Mouse (Mus musculus): Measurements from ENCODE around the gene T. TPM values are rescaled to one million over a fixed set of nuclear protein-coding genes. Genes with fewer than 3 reads are reported as not detected.
A peak's percentile ranks its signal among the peaks of the same experiment; 100 is the strongest.

The T gene
- polyA plus RNA-seq, 1 experiment = 0.15 TPM

DNA sequence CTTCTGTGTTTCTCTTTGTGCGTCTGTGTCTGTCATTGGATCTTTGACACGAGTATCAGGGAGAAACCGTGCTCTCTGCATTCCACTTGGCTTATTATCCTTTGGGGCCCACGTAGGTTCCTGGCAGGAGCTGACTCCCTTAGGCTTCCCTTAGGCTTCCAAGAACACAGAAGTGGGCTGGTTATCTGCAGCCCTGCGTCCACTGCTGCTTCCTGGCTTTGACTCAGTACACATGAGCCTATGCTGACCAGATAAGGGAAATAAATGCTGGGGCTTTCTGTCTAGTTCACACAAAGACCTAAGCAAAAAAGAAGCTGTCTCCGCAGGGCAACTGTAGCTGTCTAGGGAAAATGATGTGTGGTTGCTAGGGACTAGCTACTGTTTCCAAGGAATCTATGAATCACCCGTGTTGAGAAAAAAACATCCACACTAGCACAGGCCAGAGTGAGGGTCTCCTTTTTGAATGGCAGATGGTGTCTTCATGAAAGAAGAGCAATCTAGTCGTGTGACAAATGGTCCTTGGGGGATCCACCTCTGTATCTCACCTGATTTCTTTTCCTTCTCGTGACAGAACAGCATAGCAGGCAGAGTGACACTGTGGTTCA, 22.7 kb downstream of the T start:
- 25% methylated on average over 9 of the region's 9 CpGs for WGBS
- H3K27ac ChIP-seq (ENCODE audit: insufficient read depth, low read length) = no peak overlapping the region
- H3K4me1 ChIP-seq (ENCODE audit: control insufficient read depth, insufficient read depth, low read length) = no peaks in the 10 kb centered on the region
- no peak for DNase-seq
- H3K4me3 ChIP-seq (replicated peaks; ENCODE audit: insufficient read depth, low read depth, low read length) = no peak overlapping the region
- TF ChIP-seq CTCF (IDR thresholded peaks at IDR 0.05; ENCODE audit: borderline replicate concordance, insufficient read depth, low read depth, low read length) (no peak), POLR2A (IDR thresholded peaks at IDR 0.05; ENCODE audit: borderline replicate concordance, insufficient read depth, low read length) (no peak)
- 0 out of 2 replicates have a peak, but pooled peaks cover 1% of the 10 kb centered on the region for H3K27me3 ChIP-seq (ENCODE audit: control insufficient read depth, insufficient read depth, low read length)

DNA sequence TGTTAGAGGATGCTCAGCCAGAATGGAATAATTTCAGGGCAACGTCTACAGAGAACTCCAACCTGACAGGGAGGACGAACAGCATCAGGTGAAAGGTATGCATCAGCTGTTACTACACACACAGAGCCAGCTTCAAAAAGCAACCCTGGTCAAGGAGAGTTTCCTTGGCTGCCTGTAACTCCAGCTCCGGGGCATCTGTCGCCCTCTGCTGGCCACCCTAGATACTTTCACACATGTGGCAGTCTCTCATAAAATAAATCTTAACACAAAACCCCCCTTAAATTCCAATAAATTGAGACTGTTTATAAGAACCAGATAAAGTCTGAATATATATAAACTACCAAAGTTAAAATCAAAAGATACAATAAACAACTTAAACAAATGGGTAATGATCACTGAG, 27.3 kb downstream of the T start:
- TF ChIP-seq CTCF (IDR thresholded peaks at IDR 0.05; ENCODE audit: borderline replicate concordance, insufficient read depth, low read depth, low read length) (peak; percentile 65; the same call in 1 of the 2 replicates), POLR2A (IDR thresholded peaks at IDR 0.05; ENCODE audit: borderline replicate concordance, insufficient read depth, low read length) (no peak)
- H3K4me3 ChIP-seq (replicated peaks; ENCODE audit: insufficient read depth, low read depth, low read length) = no peak overlapping the region
- H3K27ac ChIP-seq (ENCODE audit: insufficient read depth, low read length) = no peak overlapping the region
- peak; percentile 37 to 55 for DNase-seq
- H3K27me3 ChIP-seq (ENCODE audit: control insufficient read depth, insufficient read depth, low read length) = 0 out of 2 replicates have a peak, but pooled peaks cover 1% of the 10 kb centered on the region
- no peaks in the 10 kb centered on the region for H3K4me1 ChIP-seq (ENCODE audit: control insufficient read depth, insufficient read depth, low read length)
- WGBS = 3% methylated on average over 4 of the region's 4 CpGs

GRCm38 (mm10) chr17:8463482-8464128, 29.4 kb downstream of the T start:
- Histone ChIP-seq H3K27me3 (ENCODE audit: control insufficient read depth, insufficient read depth, low read length) (no peaks in the 10 kb centered on the region), H3K4me1 (ENCODE audit: control insufficient read depth, insufficient read depth, low read length) (no peaks in the 10 kb centered on the region), H3K4me3 (replicated peaks; ENCODE audit: insufficient read depth, low read depth, low read length) (no peak overlapping the region), H3K27ac (ENCODE audit: insufficient read depth, low read length) (no peak overlapping the region)
- WGBS = 25% methylated on average over 9 of the region's 9 CpGs
- DNase-seq = peak; percentile 66 to 75
- TF ChIP-seq POLR2A (IDR thresholded peaks at IDR 0.05; ENCODE audit: borderline replicate concordance, insufficient read depth, low read length) = no peak
- TF ChIP-seq CTCF (IDR thresholded peaks at IDR 0.05; ENCODE audit: borderline replicate concordance, insufficient read depth, low read depth, low read length) = peak; percentile 95

DNA sequence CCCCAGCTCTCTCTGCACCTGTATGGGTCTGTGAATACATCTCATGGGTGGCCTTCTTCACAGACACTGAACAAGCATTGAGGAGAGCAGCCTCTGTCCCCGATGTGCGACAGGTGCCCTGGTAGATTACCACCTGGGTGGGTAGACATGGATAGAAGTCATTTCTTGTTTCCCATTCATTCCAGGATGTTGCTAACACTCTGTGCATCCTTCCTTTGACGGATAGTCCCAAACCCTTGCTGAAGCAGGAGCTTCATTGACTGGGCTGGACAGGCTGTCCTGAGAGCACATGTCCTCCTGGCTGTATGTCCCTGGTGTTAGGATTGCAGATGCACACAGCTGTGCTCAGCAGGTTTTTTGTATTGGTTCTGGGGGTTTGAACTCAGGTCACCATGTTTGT, 33.5 kb downstream of the T start:
- 88% methylated on average over 3 of the region's 3 CpGs for WGBS
- no peak for TF ChIP-seq CTCF (IDR thresholded peaks at IDR 0.05; ENCODE audit: borderline replicate concordance, insufficient read depth, low read depth, low read length)
- no peak for TF ChIP-seq POLR2A (IDR thresholded peaks at IDR 0.05; ENCODE audit: borderline replicate concordance, insufficient read depth, low read length)
- DNase-seq = no peak
- H3K27me3 ChIP-seq (ENCODE audit: control insufficient read depth, insufficient read depth, low read length) = no peaks in the 10 kb centered on the region
- no peaks in the 10 kb centered on the region for H3K4me1 ChIP-seq (ENCODE audit: control insufficient read depth, insufficient read depth, low read length)
- H3K4me3 ChIP-seq (replicated peaks; ENCODE audit: insufficient read depth, low read depth, low read length) = no peak overlapping the region
- no peak overlapping the region for H3K27ac ChIP-seq (ENCODE audit: insufficient read depth, low read length)

DNA sequence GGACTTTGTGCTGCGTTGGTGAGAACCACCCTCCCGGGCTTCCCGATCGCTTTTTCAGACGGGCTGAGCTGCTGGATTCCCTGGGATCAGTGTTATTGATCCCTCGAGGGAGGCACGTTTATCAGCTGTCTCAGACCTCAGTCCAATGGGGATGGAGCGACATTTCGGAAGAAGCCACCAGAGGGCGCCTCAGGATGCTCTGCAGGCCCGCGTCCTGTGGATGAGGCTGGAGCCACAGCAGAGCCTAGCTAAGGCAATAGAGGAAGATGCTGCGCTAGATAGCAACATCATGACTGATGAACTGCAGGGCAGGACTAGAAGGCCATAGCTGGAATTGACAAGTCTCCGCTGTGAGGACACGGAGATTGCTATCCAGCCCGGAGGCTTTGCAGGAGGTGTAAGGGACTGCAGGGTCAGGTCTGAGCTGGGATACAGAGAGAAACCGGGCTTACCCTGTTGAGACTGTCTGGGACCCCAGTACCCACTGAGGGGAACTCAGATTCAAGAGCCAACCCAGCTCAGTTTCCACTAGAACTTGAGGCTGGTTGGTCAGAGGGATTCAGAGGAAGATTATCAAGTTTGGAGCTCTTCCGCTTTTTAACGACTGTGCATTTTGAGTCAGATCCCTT, 34.6 kb downstream of the T start:
- Histone ChIP-seq H3K27ac (ENCODE audit: insufficient read depth, low read length) (no peak overlapping the region), H3K4me1 (ENCODE audit: control insufficient read depth, insufficient read depth, low read length) (no peaks in the 10 kb centered on the region), H3K4me3 (replicated peaks; ENCODE audit: insufficient read depth, low read depth, low read length) (no peak overlapping the region), H3K27me3 (ENCODE audit: control insufficient read depth, insufficient read depth, low read length) (no peaks in the 10 kb centered on the region)
- WGBS = 16% methylated on average over 19 of the region's 19 CpGs
- DNase-seq = peak; percentile 86 to 95
- no peak for TF ChIP-seq POLR2A (IDR thresholded peaks at IDR 0.05; ENCODE audit: borderline replicate concordance, insufficient read depth, low read length)
- peak; percentile 95 for TF ChIP-seq CTCF (IDR thresholded peaks at IDR 0.05; ENCODE audit: borderline replicate concordance, insufficient read depth, low read depth, low read length)

GRCm38 (mm10) chr17:8478554-8478953, 44.3 kb downstream of the T start:
- H3K4me3 ChIP-seq (replicated peaks; ENCODE audit: insufficient read depth, low read depth, low read length) = no peak overlapping the region
- H3K27ac ChIP-seq (ENCODE audit: insufficient read depth, low read length) = no peak overlapping the region
- no peaks in the 10 kb centered on the region for H3K4me1 ChIP-seq (ENCODE audit: control insufficient read depth, insufficient read depth, low read length)
- DNase-seq = no peak
- TF ChIP-seq CTCF (IDR thresholded peaks at IDR 0.05; ENCODE audit: borderline replicate concordance, insufficient read depth, low read depth, low read length) (no peak), POLR2A (IDR thresholded peaks at IDR 0.05; ENCODE audit: borderline replicate concordance, insufficient read depth, low read length) (no peak)
- WGBS = 86% methylated on average over 3 of the region's 3 CpGs
- H3K27me3 ChIP-seq (ENCODE audit: control insufficient read depth, insufficient read depth, low read length) = no peaks in the 10 kb centered on the region

GRCm38 (mm10) chr17:8479493-8480128, 45.4 kb downstream of the T start:
- no peaks in the 10 kb centered on the region for H3K4me1 ChIP-seq (ENCODE audit: control insufficient read depth, insufficient read depth, low read length)
- DNase-seq = no peak
- no peak overlapping the region for H3K4me3 ChIP-seq (replicated peaks; ENCODE audit: insufficient read depth, low read depth, low read length)
- H3K27ac ChIP-seq (ENCODE audit: insufficient read depth, low read length) = no peak overlapping the region
- TF ChIP-seq CTCF (IDR thresholded peaks at IDR 0.05; ENCODE audit: borderline replicate concordance, insufficient read depth, low read depth, low read length) (no peak), POLR2A (IDR thresholded peaks at IDR 0.05; ENCODE audit: borderline replicate concordance, insufficient read depth, low read length) (no peak)
- 83% methylated on average over 9 of the region's 9 CpGs for WGBS
- H3K27me3 ChIP-seq (ENCODE audit: control insufficient read depth, insufficient read depth, low read length) = no peaks in the 10 kb centered on the region
